Mouse (Mus musculus): ENCODE results near the gene Exd1. TPM values are rescaled to one million over a fixed set of nuclear protein-coding genes. Genes with fewer than 3 reads are reported as not detected.
A peak's percentile ranks its signal among the peaks of the same experiment; 100 is the strongest.

Exd1 gene
- under 1 TPM; 0.74 to 0.89 (median 0.75) TPM for total RNA-seq (2022)

- peak; percentile 96 to 98 for DNase-seq (ENCODE audit: low spot score in 2 of 2)
Observed at GRCm38 (mm10) chr2:119547522-119548370, at the start of gene Exd1, which contains the start of gene Chp1. Exd1 (minus strand) TSS chr2:119547627. Chp1 (plus strand) TSS chr2:119547697.

GRCm38 (mm10) chr2:119596781-119597330 lies 49.4 kb upstream of the Exd1 start:
- DNase-seq (ENCODE audit: low spot score in 2 of 2): peak; percentile 63 to 70

GRCm38 (mm10) chr2:119595308-119595707 lies 47.9 kb upstream of the Exd1 start:
- DNase-seq (ENCODE audit: low spot score in 2 of 2): no peak

- DNase-seq (ENCODE audit: low spot score in 2 of 2): peak; percentile 95 to 98
Observed at GRCm38 (mm10) chr2:119594113-119594981, 46.9 kb upstream of the Exd1 start.

- DNase-seq (ENCODE audit: low spot score in 2 of 2): no peak
Observed at GRCm38 (mm10) chr2:119593765-119594112, 46.3 kb upstream of the Exd1 start.

GRCm38 (mm10) chr2:119591247-119591646 lies 43.8 kb upstream of the Exd1 start:
- no peak for DNase-seq (ENCODE audit: low spot score in 2 of 2)

GRCm38 (mm10) chr2:119587383-119587782 lies 40.0 kb upstream of the Exd1 start:
- no peak for DNase-seq (ENCODE audit: low spot score in 2 of 2)

- no peak for DNase-seq (ENCODE audit: low spot score in 2 of 2)
Observed at GRCm38 (mm10) chr2:119584282-119584681, 36.9 kb upstream of the Exd1 start.

GRCm38 (mm10) chr2:119583439-119583838 lies 36.0 kb upstream of the Exd1 start:
- no peak for DNase-seq (ENCODE audit: low spot score in 2 of 2)

- no peak for DNase-seq (ENCODE audit: low spot score in 2 of 2)
Observed at GRCm38 (mm10) chr2:119581571-119581970, 34.1 kb upstream of the Exd1 start.

GRCm38 (mm10) chr2:119572471-119572870 lies 25.0 kb upstream of the Exd1 start:
- DNase-seq (ENCODE audit: low spot score in 2 of 2): no peak

GRCm38 (mm10) chr2:119566182-119566855 lies 18.9 kb upstream of the Exd1 start:
- no peak for DNase-seq (ENCODE audit: low spot score in 2 of 2)

- no peak for DNase-seq (ENCODE audit: low spot score in 2 of 2)
Observed at GRCm38 (mm10) chr2:119565284-119565683, 17.9 kb upstream of the Exd1 start.

GRCm38 (mm10) chr2:119561794-119562193 lies 14.4 kb upstream of the Exd1 start:
- no peak for DNase-seq (ENCODE audit: low spot score in 2 of 2)

GRCm38 (mm10) chr2:119558737-119559340 lies 11.4 kb upstream of the Exd1 start:
- DNase-seq (ENCODE audit: low spot score in 2 of 2): no peak

- DNase-seq (ENCODE audit: low spot score in 2 of 2): no peak
Observed at GRCm38 (mm10) chr2:119558039-119558438, 10.6 kb upstream of the Exd1 start.

- no peak for DNase-seq (ENCODE audit: low spot score in 2 of 2)
Observed at GRCm38 (mm10) chr2:119549678-119550077, 2.3 kb upstream of the Exd1 start.

- DNase-seq (ENCODE audit: low spot score in 2 of 2): no peak
Observed at GRCm38 (mm10) chr2:119548691-119549090, 1.3 kb upstream of the Exd1 start.

GRCm38 (mm10) chr2:119548371-119548660 lies 889 bp upstream of the Exd1 start:
- no peak for DNase-seq (ENCODE audit: low spot score in 2 of 2)

- DNase-seq (ENCODE audit: low spot score in 2 of 2): peak; percentile 57 to 74
Observed at GRCm38 (mm10) chr2:119546848-119547521, 442 bp downstream of the Exd1 start.

- no peak for DNase-seq (ENCODE audit: low spot score in 2 of 2)
Observed at GRCm38 (mm10) chr2:119543656-119544055, 3.8 kb downstream of the Exd1 start.
